8 mouse cellular contexts compared by ENCODE assay signal in genomic region chr19:24153266-24154023, GRCm38 (mm10).
DNase-seq lines count a peak whose midpoint lies in the region; ATAC-seq lines count a peak whose summit lies in the region.

No protein-coding gene starts in this region.

- no peak overlapping the region for H3K4me3 ChIP-seq in intestine, embryonic 15.5 days (replicated peaks)
- H3K4me3 ChIP-seq in intestine, embryonic 16.5 days (ENCODE audit: low read length) = no peak overlapping the region
- H3K4me3 ChIP-seq in embryonic facial prominence, embryonic 14.5 days (ENCODE audit: low read depth, low read length) = no peak overlapping the region

- H3K9me3 ChIP-seq in intestine, embryonic 15.5 days = no peaks in the 10 kb centered on the region
- H3K9me3 ChIP-seq in intestine, embryonic 16.5 days (ENCODE audit: control insufficient read depth, low read length) = no peaks in the 10 kb centered on the region
- H3K9me3 ChIP-seq in embryonic facial prominence, embryonic 14.5 days (ENCODE audit: control insufficient read depth, low read length) = no peaks in the 10 kb centered on the region

- DNase-seq in A20 (ENCODE audit: low read depth, low spot score) = peak; percentile 52
- peak; percentile 64 for DNase-seq in R1 (ENCODE audit: low read depth, low spot score)
- DNase-seq in embryonic facial prominence, embryonic 14.5 days (ENCODE audit: low spot score) = peak; percentile 83
- peak; percentile 43 to 82 for DNase-seq in layer of hippocampus, adult 18-20 months (ENCODE audit: low spot score in 2 of 2)
- peak; percentile 79 for DNase-seq in retina, postnatal 1 day
- no peak for DNase-seq in Muller cell, postnatal 12 days (ENCODE audit: inconsistent ontology term)

- 0 out of 2 replicates have a peak, but pooled peaks have one; percentile 22 for ATAC-seq in intestine, embryonic 15.5 days
- ATAC-seq in intestine, embryonic 16.5 days = no peak
- no peak for ATAC-seq in embryonic facial prominence, embryonic 14.5 days (ENCODE audit: low read depth)

- H3K27me3 ChIP-seq in intestine, embryonic 15.5 days (replicated peaks) = no peaks in the 10 kb centered on the region
- H3K27me3 ChIP-seq in intestine, embryonic 16.5 days (replicated peaks; ENCODE audit: control insufficient read depth, insufficient read depth, low read length) = no peaks in the 10 kb centered on the region
- no peaks in the 10 kb centered on the region for H3K27me3 ChIP-seq in embryonic facial prominence, embryonic 14.5 days (replicated peaks; ENCODE audit: control insufficient read depth, insufficient read depth, low read length)

- H3K27ac ChIP-seq in intestine, embryonic 15.5 days = no peak overlapping the region
- H3K27ac ChIP-seq in intestine, embryonic 16.5 days (ENCODE audit: low read length) = no peak overlapping the region
- no peak overlapping the region for H3K27ac ChIP-seq in embryonic facial prominence, embryonic 14.5 days (replicated peaks; ENCODE audit: low read depth, low read length)

- H3K4me2 ChIP-seq in intestine, embryonic 15.5 days (replicated peaks) = no peak overlapping the region
- H3K4me2 ChIP-seq in intestine, embryonic 16.5 days (ENCODE audit: low read depth, low read length) = no peak overlapping the region
- H3K4me2 ChIP-seq in embryonic facial prominence, embryonic 14.5 days (ENCODE audit: low read depth, low read length) = no peak overlapping the region

- H3K36me3 ChIP-seq in intestine, embryonic 15.5 days = no peaks in the 10 kb centered on the region
- peaks cover 2% of the 10 kb centered on the region for H3K36me3 ChIP-seq in intestine, embryonic 16.5 days (ENCODE audit: control insufficient read depth, insufficient read depth, low read length)
- no peaks in the 10 kb centered on the region for H3K36me3 ChIP-seq in embryonic facial prominence, embryonic 14.5 days (ENCODE audit: control insufficient read depth, insufficient read depth, low read length)

- H3K9ac ChIP-seq in intestine, embryonic 15.5 days = no peak overlapping the region
- H3K9ac ChIP-seq in intestine, embryonic 16.5 days (ENCODE audit: low read depth, low read length) = no peak overlapping the region
- H3K9ac ChIP-seq in embryonic facial prominence, embryonic 14.5 days (ENCODE audit: low read depth, low read length) = no peak overlapping the region

- whole genome bisulfite sequencing in intestine, embryonic 15.5 days = 53% methylated on average over 9 of the region's 9 CpGs
- 52% methylated on average over 9 of the region's 9 CpGs for WGBS in intestine, embryonic 16.5 days
- 57% methylated on average over 9 of the region's 9 CpGs for WGBS in embryonic facial prominence, embryonic 14.5 days

- 0 out of 2 replicates have a peak, but pooled peaks cover 7% of the 10 kb centered on the region for H3K4me1 ChIP-seq in intestine, embryonic 15.5 days (replicated peaks)
- 0 out of 2 replicates have a peak, but pooled peaks cover 13% of the 10 kb centered on the region for H3K4me1 ChIP-seq in intestine, embryonic 16.5 days (ENCODE audit: control insufficient read depth, insufficient read depth, low read length)
- no peaks in the 10 kb centered on the region for H3K4me1 ChIP-seq in embryonic facial prominence, embryonic 14.5 days (ENCODE audit: control insufficient read depth, insufficient read depth, low read length)
